Mouse (Mus musculus): ENCODE data around the gene AI837181.

AI837181 gene

GRCm38 (mm10) chr19:5414534-5414957 is 10.4 kb upstream of the AI837181 start:
- DNase-seq (ENCODE audit: low spot score in 2 of 2): no peak

GRCm38 (mm10) chr19:5418750-5419466 is 6.0 kb upstream of the AI837181 start:
- no peak for DNase-seq (ENCODE audit: low spot score in 2 of 2)

DNA sequence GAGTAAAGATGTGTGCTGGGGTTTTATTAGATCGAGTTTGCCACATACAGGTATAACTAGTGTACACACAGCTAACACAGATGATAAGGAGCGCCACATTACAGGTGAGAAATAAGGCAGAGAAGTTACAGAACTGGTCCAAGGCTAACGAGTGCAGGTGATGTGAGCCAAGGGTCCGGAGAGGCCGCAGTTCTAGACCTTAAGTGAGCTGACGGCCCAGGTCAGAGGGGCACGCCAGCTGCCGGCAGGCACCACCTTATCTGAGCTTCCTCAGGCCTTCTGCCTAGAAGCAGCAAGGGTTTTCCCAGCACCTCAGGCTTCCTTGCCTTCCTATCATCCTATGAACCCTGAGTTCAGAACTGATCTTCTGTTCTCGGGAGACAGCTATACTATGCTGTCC is 5.3 kb upstream of the AI837181 start:
- no peak for DNase-seq (ENCODE audit: low spot score in 2 of 2)

DNA sequence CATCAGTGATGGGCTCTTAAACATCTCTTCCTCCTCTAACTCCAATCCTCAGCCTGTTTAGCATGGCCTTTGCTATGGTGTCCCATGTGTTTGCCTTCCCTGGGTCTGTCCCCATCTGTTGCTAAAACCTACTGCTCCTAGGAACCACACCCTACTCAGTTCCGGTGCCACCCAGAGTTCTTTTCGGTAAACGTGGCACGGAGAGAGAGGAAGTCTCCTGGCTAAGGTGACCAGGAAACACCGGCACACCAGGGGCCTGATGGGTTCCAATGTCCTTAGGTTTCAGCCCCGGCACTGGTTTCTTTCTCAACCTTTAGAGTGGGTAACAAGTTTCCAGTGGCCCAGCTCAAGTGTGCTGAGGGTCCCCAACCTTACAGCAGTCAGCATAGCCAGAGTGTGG is 4.4 kb upstream of the AI837181 start:
- DNase-seq (ENCODE audit: low spot score in 2 of 2): no peak

DNA sequence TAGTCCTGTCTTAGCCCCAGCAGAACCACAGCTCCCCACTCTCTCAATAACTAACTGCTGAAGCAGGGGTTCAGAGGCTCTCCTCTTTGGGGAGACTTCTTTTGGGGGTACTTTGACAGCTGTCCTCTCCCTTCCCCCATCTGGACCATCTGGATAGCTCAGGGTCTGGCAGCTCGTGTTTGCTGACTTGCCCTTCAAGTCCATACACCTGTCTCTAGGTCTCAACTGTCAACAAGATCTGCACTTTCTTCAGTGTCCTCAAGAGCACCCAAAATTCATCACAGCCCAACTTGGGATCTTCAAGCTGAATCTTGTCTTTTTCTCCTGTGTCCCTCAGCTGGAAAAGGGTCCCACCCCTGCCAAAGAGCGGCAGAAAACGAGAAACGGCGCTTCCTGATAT is 3.2 kb upstream of the AI837181 start:
- no peak for DNase-seq (ENCODE audit: low spot score in 2 of 2)

- DNase-seq (ENCODE audit: low spot score in 2 of 2): no peak
These were observed 2.7 kb upstream of the AI837181 start for GRCm38 (mm10) chr19:5422267-5422666.

DNA sequence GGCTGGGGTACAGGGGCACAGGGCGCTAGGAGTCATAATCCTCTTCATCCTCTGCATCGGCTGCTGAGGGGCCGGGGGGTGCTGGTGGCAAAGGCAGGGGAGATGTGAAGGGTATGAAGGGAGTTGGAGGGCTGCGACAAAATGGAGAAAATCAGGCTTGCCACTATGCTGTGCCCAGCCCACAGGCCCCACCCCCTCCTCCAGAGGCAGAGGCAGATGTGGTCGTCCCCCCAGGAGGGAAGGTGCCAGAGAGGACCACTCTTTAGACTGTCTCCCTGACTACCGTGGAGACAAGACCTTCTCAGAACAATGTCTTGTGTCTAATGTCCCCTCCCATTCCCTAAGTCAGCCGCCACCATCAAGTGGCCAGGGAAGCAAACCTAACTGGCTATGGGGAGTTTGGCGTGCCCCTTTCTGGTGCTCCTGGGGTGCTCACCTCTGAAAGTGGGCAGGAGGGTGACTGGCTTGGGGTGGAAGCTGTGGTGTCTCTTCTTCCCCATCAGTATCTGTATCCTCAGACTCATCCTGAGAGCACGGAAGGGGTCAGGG is 2.0 kb upstream of the AI837181 start:
- no peak for DNase-seq (ENCODE audit: low spot score in 2 of 2)

DNA sequence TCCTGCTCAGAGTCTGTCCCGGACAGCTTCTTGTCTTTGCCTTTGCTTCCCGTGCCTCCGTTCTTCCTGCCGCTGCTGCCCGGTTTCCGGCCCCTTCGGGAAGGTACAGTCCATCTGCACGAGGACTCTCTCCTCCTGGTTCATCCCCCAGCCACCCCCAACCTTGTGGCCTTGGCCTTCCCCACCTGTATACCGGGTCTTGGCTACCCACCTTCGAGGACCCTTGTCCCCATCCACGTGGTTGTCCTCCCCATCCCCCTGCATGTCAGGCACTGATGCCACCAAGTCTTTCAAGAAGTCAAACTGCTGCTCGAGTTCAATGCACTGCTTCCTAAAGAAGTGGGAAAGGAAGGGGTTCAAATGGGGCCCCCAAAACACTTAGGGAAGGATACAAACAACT is 1.4 kb upstream of the AI837181 start:
- no peak for DNase-seq (ENCODE audit: low spot score in 2 of 2)

DNA sequence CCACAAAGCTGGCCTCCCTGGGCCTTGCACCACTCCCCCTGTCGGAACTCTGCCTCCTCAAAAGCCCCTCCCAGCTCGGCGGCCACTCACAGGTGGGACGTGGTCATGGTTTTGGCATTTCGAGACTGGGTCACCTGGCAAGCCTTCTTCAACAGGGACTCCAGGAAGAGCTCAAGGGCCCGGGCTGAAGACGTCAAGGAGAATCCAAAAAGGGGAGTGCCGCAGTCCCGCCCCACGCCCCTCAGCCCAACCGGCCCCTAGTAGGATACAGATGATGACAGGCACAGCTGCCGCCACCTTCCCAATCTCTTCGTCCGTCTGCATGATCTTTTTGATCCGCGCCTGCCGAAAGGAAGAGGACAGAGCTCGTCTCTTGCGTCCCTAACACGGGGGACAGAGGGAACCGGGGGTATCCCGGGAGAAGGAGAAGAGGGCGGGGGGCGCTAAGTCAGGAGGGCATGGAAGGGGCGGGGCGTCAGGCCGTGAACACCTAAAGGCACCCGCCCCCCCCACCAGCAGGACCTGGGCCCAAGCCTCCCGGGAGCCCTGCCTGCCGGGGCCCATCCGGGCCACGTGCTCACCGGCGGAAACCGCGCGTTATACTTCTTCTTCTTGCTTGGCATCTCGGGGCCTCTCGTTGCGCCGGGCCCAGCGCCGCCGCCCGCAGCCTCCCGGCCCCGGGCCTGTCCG is 707 bp upstream of the AI837181 start:
- DNase-seq (ENCODE audit: low spot score in 2 of 2): peak; percentile 51 to 55

DNA sequence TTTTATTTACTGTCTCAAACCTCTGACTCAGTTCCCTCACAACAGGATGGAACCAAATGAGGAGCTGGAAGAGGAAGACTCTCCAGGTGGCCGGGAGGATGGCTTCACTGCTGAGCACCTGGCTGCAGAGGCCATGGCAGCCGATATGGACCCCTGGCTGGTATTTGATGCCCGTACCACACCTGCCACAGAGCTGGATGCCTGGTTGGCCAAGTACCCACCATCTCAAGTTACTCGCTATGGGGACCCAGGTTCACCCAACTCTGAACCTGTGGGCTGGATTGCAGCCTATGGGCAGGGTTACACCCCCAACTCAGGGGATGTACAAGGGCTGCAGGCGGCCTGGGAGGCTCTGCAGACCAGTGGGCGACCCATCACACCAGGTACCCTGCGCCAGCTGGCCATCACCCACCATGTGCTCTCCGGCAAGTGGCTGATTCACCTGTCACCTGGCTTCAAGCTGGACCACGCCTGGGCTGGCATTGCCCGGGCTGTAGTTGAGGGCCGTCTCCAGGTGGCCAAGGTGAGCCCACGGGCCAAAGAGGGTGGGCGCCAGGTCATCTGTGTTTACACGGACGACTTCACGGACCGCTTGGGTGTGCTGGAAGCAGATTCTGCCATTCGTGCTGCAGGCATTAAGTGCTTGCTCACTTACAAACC is 1.1 kb downstream of the AI837181 start:
- DNase-seq (ENCODE audit: low spot score in 2 of 2): no peak

GRCm38 (mm10) chr19:5426640-5427290 is 1.8 kb downstream of the AI837181 start:
- no peak for DNase-seq (ENCODE audit: low spot score in 2 of 2)

GRCm38 (mm10) chr19:5428083-5428482 is 3.1 kb downstream of the AI837181 start:
- no peak for DNase-seq (ENCODE audit: low spot score in 2 of 2)

DNA sequence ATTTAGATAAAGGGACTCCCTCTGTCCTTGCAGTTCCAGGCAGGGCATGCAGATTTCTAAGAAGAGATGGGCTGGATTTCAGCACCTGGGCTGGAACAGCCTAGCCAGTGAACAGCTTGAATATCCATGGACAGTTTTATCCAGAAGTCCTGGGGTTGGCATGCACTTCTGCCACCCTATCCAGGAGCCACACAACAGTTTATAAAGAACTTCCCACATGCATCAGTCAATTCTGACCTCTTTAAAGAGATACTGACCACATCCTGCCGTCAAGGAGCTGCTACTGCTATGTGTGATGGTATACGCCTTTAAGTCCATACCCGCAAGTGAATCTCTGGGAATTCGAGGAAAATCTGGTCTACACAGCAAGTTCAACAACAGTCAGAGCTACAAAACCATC is 4.3 kb downstream of the AI837181 start:
- DNase-seq (ENCODE audit: low spot score in 2 of 2): no peak

DNA sequence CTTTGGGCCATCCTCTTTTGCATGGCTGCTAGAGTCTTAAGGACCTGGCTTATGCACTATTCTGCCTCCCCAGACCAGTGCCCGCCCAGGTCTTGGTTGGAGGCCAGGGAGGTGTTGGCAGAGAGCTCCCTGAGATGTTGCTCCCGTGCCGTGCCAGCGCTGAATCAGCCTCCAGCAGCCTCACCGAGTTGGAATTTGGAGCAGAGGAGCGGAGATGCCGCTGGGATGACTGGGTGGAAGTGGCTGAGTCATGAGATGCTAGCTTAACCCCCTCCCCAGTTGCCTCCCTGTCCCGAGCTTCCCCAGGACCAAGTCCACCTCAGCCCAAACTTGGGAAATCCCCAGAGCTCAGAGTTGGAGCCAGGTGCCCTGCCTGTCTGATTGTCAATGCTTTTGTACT is 4.9 kb downstream of the AI837181 start:
- no peak for DNase-seq (ENCODE audit: low spot score in 2 of 2)

DNA sequence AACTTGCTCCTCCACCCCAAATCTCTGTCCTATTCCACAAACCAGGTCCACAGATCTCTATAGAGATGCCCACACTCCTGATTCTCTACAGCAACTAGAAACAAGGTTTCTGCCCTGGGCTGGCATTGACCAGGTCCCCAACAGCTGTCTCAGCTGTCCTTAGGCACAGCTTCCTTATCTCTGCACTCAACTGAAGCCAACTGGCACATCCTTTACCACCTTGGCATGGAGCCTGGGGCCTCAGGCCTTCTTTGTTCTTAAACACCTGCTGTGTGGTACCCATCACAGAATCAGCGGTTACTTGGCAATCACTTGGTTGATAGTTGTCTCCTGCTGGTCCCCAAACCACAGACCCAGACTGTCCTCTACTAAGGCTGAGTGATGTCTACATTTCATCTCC is 5.5 kb downstream of the AI837181 start:
- DNase-seq (ENCODE audit: low spot score in 2 of 2): no peak

DNA sequence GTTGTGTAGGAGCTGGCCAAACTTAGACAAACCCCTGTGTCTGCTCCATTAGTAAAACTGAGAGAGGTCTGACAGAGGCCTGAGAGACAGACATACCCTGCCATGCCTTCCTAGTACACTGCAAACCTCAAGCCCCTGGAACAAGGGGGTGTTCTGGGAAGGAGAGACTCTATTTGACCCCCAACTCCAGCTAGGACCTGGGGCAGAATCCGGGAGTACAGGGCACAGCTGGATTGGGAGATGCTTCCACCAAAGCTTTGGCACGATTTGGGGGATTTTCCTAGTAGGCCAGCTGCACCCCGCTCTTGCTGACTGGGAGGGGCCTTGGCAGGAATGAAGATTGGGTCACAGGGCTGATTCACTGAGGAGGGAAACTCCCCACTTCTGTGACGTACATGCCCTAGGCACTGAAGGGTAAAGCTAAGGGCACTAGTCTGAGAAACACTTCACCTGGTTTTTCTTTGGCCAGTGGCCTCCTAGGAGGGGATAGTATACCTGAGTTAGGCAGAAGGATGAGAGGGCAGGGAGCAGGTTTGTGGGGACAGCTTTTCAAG is 7.0 kb downstream of the AI837181 start:
- no peak for DNase-seq (ENCODE audit: low spot score in 2 of 2)

DNA sequence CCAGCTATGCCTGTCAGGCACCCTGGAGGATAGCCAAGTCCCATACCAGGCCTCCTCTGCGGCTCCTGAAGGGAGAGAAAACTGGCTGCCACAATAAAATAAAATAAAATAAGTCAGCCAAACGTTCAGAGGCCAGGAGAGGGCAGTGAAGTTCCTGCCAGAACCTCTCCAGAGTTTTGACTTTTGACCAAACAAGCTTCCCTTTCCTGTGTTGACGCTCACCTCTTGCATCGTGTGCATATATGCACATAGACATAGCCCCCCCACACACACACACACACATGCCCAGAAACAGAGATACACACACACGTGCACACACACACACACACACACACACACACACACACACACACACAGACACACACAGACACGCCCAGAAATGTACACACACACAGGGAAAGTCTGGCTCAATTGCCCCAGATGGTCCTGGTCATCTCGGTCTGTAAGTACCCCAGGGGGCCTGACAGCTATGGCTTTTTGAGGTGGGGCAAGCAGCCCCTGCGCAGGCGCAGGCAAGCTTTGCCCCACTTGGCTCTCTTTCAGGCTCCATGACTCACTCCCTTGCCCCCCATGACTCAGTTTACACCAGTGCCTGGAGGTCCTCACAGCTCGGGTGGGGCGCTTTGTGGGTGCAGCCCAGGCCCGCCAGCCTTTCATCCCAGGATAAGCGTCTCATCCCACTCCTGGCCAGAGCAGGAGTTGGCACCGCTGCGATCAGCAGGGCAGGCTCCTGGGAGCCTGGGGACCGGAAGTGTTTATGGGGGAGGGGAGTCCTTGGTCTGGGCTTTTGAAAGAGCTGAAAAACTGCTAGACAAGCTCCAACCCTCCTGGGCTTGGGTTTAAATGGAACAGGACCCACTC is 8.3 kb downstream of the AI837181 start:
- no peak for DNase-seq (ENCODE audit: low spot score in 2 of 2)

GRCm38 (mm10) chr19:5433951-5434350 is 9.0 kb downstream of the AI837181 start:
- DNase-seq (ENCODE audit: low spot score in 2 of 2): no peak

- no peak for DNase-seq (ENCODE audit: low spot score in 2 of 2)
These were observed 19.5 kb downstream of the AI837181 start for GRCm38 (mm10) chr19:5444371-5444908.

- DNase-seq (ENCODE audit: low spot score in 2 of 2): no peak
These were observed 20.0 kb downstream of the AI837181 start for GRCm38 (mm10) chr19:5444954-5445353.

DNA sequence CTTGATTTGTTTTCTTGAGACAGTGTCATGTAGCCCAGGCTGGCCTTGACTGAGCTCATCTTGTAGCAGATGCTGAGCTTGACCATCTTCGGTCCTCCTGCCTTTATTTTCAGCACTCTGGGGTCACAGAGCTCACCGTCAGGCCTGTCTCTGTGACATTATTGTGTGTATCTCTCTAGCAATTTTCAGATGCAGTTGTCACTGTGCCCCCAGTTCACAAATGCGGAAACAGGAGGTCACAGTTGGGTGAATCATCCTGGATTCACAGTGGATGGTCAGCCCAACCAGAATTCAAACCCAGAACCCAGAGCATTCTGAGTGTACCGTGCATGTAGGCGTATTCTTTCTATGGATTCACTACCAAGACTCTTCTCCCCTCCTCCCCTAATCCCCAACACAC is 20.8 kb downstream of the AI837181 start:
- no peak for DNase-seq (ENCODE audit: low spot score in 2 of 2)
